In genomic region chr7:28347746-28348145, GRCm38 (mm10) we compare ENCODE assay signal across 15 mouse cellular contexts. TPM values are rescaled to one million over a fixed set of nuclear protein-coding genes. Genes with fewer than 3 reads are reported as not detected.
DNase-seq lines count a peak whose midpoint lies in the region; ATAC-seq and TF ChIP-seq lines count a peak whose summit lies in the region.
"Had no signal": no experiment of that assay in that cellular context is flagged by ENCODE, and none has a peak within 500 bp of the region (broad histone marks: within the 10 kb centered on the region; RNA-seq: fewer than 3 reads in every experiment).

No protein-coding gene starts in this region.

- H3K36me3 ChIP-seq in lung, embryonic 14.5 days (ENCODE audit: insufficient read depth) = peaks cover 13% of the 10 kb centered on the region
- 0 out of 2 replicates have a peak, but pooled peaks cover 4% of the 10 kb centered on the region for H3K36me3 ChIP-seq in hindbrain, embryonic 12.5 days

- H3K4me2 ChIP-seq in lung, embryonic 14.5 days = no peak overlapping the region
- no peak overlapping the region for H3K4me2 ChIP-seq in hindbrain, embryonic 12.5 days (replicated peaks)
- H3K4me2 ChIP-seq: hindbrain, embryonic 14.5 days had no signal

- no peaks in the 10 kb centered on the region for H3K9me3 ChIP-seq in lung, embryonic 14.5 days (ENCODE audit: low read depth, low read length)
- no peaks in the 10 kb centered on the region for H3K9me3 ChIP-seq in hindbrain, embryonic 12.5 days (replicated peaks)
- H3K9me3 ChIP-seq: embryonic facial prominence, embryonic 10.5 days had no signal

- TF ChIP-seq CTCF in gastrocnemius, adult 2 months (IDR thresholded peaks at IDR 0.05) = no peak
- TF ChIP-seq CTCF in lung, embryonic 14.5 days (IDR thresholded peaks at IDR 0.05; ENCODE audit: low read depth) = no peak

- H3K27ac ChIP-seq in gastrocnemius, adult 2 months = 0 out of 2 replicates have a peak overlapping the region, but pooled peaks have one; percentile 35
- no peak overlapping the region for H3K27ac ChIP-seq in lung, embryonic 14.5 days (ENCODE audit: low read depth)
- no peak overlapping the region for H3K27ac ChIP-seq in hindbrain, embryonic 12.5 days
- H3K27ac ChIP-seq: embryonic facial prominence, embryonic 10.5 days; hindbrain, embryonic 14.5 days; layer of hippocampus, adult 2 months; liver, embryonic 14.5 days had no signal

- H3K4me1 ChIP-seq in lung, embryonic 14.5 days (ENCODE audit: insufficient read depth) = peaks cover 6% of the 10 kb centered on the region
- H3K4me1 ChIP-seq in hindbrain, embryonic 12.5 days = peaks cover 15% of the 10 kb centered on the region

- H3K4me3 ChIP-seq in gastrocnemius, adult 2 months = no peak overlapping the region
- no peak overlapping the region for H3K4me3 ChIP-seq in lung, embryonic 14.5 days (ENCODE audit: low read depth, low read length)
- H3K4me3 ChIP-seq in hindbrain, embryonic 12.5 days = no peak overlapping the region
- H3K4me3 ChIP-seq: layer of hippocampus, adult 2 months had no signal

- intact Hi-C loops in gastrocnemius, adult 2 months (cut with DNase I) = loop anchor here (5.0 kb wide), 1 partner anchor 70 kb away; the partner anchor contains the start of gene Eid2b
- intact Hi-C loops in gastrocnemius, postnatal 14 days (cut with DNase I; ENCODE audit: low total_unique reads) = no loop called here

- ATAC-seq in lung, embryonic 14.5 days (ENCODE audit: insufficient read depth) = no peak
- ATAC-seq in megakaryocyte progenitor cell, adult 5-6 weeks (replicated peaks; ENCODE audit: poor library complexity) = peak; percentile 32
- no peak for ATAC-seq in hindbrain, embryonic 12.5 days (ENCODE audit: low FRiP score)

- no peak overlapping the region for H3K9ac ChIP-seq in lung, embryonic 14.5 days
- no peak overlapping the region for H3K9ac ChIP-seq in hindbrain, embryonic 12.5 days
- H3K9ac ChIP-seq: hindbrain, embryonic 14.5 days; liver, embryonic 14.5 days had no signal

- no peaks in the 10 kb centered on the region for H3K27me3 ChIP-seq in lung, embryonic 14.5 days (ENCODE audit: insufficient read depth, low read length)
- no peaks in the 10 kb centered on the region for H3K27me3 ChIP-seq in hindbrain, embryonic 12.5 days

- DNase-seq in gastrocnemius, adult 2 months = peak; percentile 63
- DNase-seq in gastrocnemius, postnatal 14 days = no peak
- peak; percentile 69 for DNase-seq in lung, embryonic 14.5 days
- DNase-seq in lung, adult 18-20 months = no peak
- peak; percentile 86 for DNase-seq in adrenal gland, postnatal 10 days
- DNase-seq in layer of hippocampus, adult 9-11 months = no peak
- DNase-seq: cerebellum, postnatal 14 days; kidney, adult 18-20 months; thymus, adult 2 months had no signal

- 53% methylated on average over 3 of the region's 3 CpGs for WGBS in lung, embryonic 14.5 days
- WGBS in hindbrain, embryonic 12.5 days = 86% methylated on average over 3 of the region's 3 CpGs

RNA-seq across cellular contexts. Expression of gene Rps16, which starts 2.7 kb away (rescaled TPM):
- 100 to 1,000 TPM; 373 to 449 TPM for total RNA-seq in gastrocnemius, adult 2 months (2021)
- total RNA-seq in gastrocnemius, postnatal 14 days (2021) = 100 to 1,000 TPM; 522 to 620 TPM
- polyA plus RNA-seq in lung, embryonic 14.5 days (2014; fragmentation: Nextera tagmentation; extraction: Ambion mirVana) = 1,310 and 1,324 TPM in 2 replicates
- 1,000 to 10,000 TPM; 1,220 to 1,241 TPM for total RNA-seq in adrenal gland, postnatal 10 days (2021)
- 3,279 and 3,562 TPM in 2 replicates for total RNA-seq in megakaryocyte progenitor cell, adult 5-6 weeks (2015)
- 756 and 903 TPM in 2 replicates for total RNA-seq in megakaryocyte progenitor cell, adult 5-6 weeks (2017)
- 514 and 573 TPM in 2 replicates for polyA plus RNA-seq in hindbrain, embryonic 12.5 days (2016; fragmentation: Nextera tagmentation; extraction: Ambion mirVana)

RNA-seq across cellular contexts. Expression of gene Supt5, which starts 9.2 kb away (rescaled TPM):
- 10 to 100 TPM; 57.9 to 68.6 TPM for total RNA-seq in gastrocnemius, adult 2 months (2021)
- 10 to 100 TPM; 60.0 to 60.1 TPM for total RNA-seq in gastrocnemius, postnatal 14 days (2021)
- polyA plus RNA-seq in lung, embryonic 14.5 days (2014; fragmentation: Nextera tagmentation; extraction: Ambion mirVana) = 73.5 and 77.5 TPM in 2 replicates
- 100 to 1,000 TPM in 1 of 2 experiments, 10 to 100 TPM in 1; 86.6 to 103 TPM for total RNA-seq in adrenal gland, postnatal 10 days (2021)
- 44.5 and 67.5 TPM in 2 replicates for total RNA-seq in megakaryocyte progenitor cell, adult 5-6 weeks (2015)
- total RNA-seq in megakaryocyte progenitor cell, adult 5-6 weeks (2017) = 64.6 and 68.9 TPM in 2 replicates
- 105 and 112 TPM in 2 replicates for polyA plus RNA-seq in hindbrain, embryonic 12.5 days (2016; fragmentation: Nextera tagmentation; extraction: Ambion mirVana)

RNA-seq across cellular contexts. Expression of gene Plekhg2, which starts 24.7 kb away (rescaled TPM):
- total RNA-seq in gastrocnemius, adult 2 months (2021) = 1 to 10 TPM; 4.0 to 7.5 TPM
- 10 to 100 TPM; 15.0 to 15.7 TPM for total RNA-seq in gastrocnemius, postnatal 14 days (2021)
- 74.1 and 75.1 TPM in 2 replicates for polyA plus RNA-seq in lung, embryonic 14.5 days (2014; fragmentation: Nextera tagmentation; extraction: Ambion mirVana)
- 10 to 100 TPM; 27.9 to 37.0 TPM for total RNA-seq in adrenal gland, postnatal 10 days (2021)
- total RNA-seq in megakaryocyte progenitor cell, adult 5-6 weeks (2015) = 2.9 and 4.3 TPM in 2 replicates
- 2.0 and 2.1 TPM in 2 replicates for total RNA-seq in megakaryocyte progenitor cell, adult 5-6 weeks (2017)
- 71.7 and 74.9 TPM in 2 replicates for polyA plus RNA-seq in hindbrain, embryonic 12.5 days (2016; fragmentation: Nextera tagmentation; extraction: Ambion mirVana)

RNA-seq across cellular contexts. Expression of gene Zfp36, which starts 32.3 kb away (rescaled TPM):
- 10 to 100 TPM; 10.0 to 36.7 TPM for total RNA-seq in gastrocnemius, adult 2 months (2021)
- total RNA-seq in gastrocnemius, postnatal 14 days (2021) = 10 to 100 TPM in 1 of 2 experiments, 1 to 10 TPM in 1; 5.9 to 11.6 TPM
- 12.9 and 13.2 TPM in 2 replicates for polyA plus RNA-seq in lung, embryonic 14.5 days (2014; fragmentation: Nextera tagmentation; extraction: Ambion mirVana)
- total RNA-seq in adrenal gland, postnatal 10 days (2021) = 10 to 100 TPM; 11.4 to 27.2 TPM
- total RNA-seq in megakaryocyte progenitor cell, adult 5-6 weeks (2015) = 87.3 and 149 TPM in 2 replicates
- 26.0 and 46.4 TPM in 2 replicates for total RNA-seq in megakaryocyte progenitor cell, adult 5-6 weeks (2017)
- 6.3 and 7.3 TPM in 2 replicates for polyA plus RNA-seq in hindbrain, embryonic 12.5 days (2016; fragmentation: Nextera tagmentation; extraction: Ambion mirVana)

RNA-seq across cellular contexts. Expression of gene Timm50, which starts 35.9 kb away (rescaled TPM):
- total RNA-seq in gastrocnemius, adult 2 months (2021) = 10 to 100 TPM; 38.2 to 49.3 TPM
- total RNA-seq in gastrocnemius, postnatal 14 days (2021) = 10 to 100 TPM; 38.2 to 39.4 TPM
- 162 and 174 TPM in 2 replicates for polyA plus RNA-seq in lung, embryonic 14.5 days (2014; fragmentation: Nextera tagmentation; extraction: Ambion mirVana)
- 100 to 1,000 TPM; 108 to 114 TPM for total RNA-seq in adrenal gland, postnatal 10 days (2021)
- total RNA-seq in megakaryocyte progenitor cell, adult 5-6 weeks (2015) = 41.2 and 45.2 TPM in 2 replicates
- 37.6 and 51.9 TPM in 2 replicates for total RNA-seq in megakaryocyte progenitor cell, adult 5-6 weeks (2017)
- 142 and 160 TPM in 2 replicates for polyA plus RNA-seq in hindbrain, embryonic 12.5 days (2016; fragmentation: Nextera tagmentation; extraction: Ambion mirVana)

Comparison
In these comparisons a context has a peak if more than half of its experiments do, and no peak if none do; other contexts are left out.
1. DNase-seq: peak in gastrocnemius, adult 2 months (single experiment), lung, embryonic 14.5 days (single experiment) and adrenal gland, postnatal 10 days (single experiment); none in gastrocnemius, postnatal 14 days (single experiment), lung, adult 18-20 months (0 of 2) and layer of hippocampus, adult 9-11 months (single experiment).